Mouse (Mus musculus) central nervous system, embryonic 11.5 days (tissue): ENCODE measurements around the gene Mei1. TPM values are rescaled to one million over a fixed set of nuclear protein-coding genes. Genes with fewer than 3 reads are reported as not detected.

ENCODE experiments used
- polyA plus RNA-seq: library from polyadenylated mRNA; depleted of rRNA; stranded (reverse); fragments of >200 nt; gene quantifications from 2 replicates; pipeline ENCODE4 v1.2.3, GENCODE M21; 2012; rRNA removed

Gene Mei1
- polyA plus RNA-seq: 0.06 and 0.10 TPM in 2 replicates

DNA sequence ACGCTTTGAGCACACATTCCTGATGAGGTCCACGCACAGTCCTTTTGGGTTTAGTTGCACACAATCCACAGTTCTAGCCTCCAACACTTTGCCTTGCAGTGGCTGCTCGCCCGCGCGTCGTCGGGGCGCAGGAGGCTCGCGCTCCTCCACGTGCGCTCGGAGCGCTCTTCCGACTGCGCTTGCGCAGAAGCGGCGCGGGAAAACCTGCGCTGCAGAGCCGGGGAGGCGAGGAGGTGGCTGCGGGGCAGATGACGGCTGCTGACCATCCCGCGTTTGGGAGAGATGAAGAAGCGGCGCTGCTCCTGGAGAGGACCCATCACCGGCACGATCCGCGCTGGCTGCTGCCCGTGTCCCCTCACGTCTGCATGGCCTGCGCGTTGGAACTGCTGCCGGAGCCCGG is at the start of gene Mei1:
TSS of gene Mei1 (plus strand) at position 99 of the 400 bp plus-strand sequence.

DNA sequence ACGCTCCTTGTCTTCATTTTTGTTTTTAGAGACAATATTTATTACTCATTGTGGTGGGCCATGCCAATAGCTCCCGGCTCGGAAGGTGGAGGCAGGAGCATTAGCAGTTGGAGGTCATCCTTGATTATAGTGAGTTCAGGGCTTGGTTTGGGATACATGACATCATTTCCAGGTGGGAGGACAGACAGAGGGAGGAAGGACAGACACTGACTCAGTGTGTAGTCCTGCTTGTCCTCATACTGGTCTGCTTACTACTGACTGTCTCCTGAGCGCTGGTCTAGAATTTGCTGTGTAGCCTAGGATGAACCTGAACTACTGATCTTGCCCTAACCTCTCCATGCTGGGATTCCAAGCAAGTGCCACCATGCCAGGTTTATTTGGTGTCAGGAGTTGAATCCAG is 36.0 kb upstream of the Mei1 start, which contains the start of gene Desi1:
TSS of gene Desi1 (minus strand) at position 101 of the 400 bp plus-strand sequence.

DNA sequence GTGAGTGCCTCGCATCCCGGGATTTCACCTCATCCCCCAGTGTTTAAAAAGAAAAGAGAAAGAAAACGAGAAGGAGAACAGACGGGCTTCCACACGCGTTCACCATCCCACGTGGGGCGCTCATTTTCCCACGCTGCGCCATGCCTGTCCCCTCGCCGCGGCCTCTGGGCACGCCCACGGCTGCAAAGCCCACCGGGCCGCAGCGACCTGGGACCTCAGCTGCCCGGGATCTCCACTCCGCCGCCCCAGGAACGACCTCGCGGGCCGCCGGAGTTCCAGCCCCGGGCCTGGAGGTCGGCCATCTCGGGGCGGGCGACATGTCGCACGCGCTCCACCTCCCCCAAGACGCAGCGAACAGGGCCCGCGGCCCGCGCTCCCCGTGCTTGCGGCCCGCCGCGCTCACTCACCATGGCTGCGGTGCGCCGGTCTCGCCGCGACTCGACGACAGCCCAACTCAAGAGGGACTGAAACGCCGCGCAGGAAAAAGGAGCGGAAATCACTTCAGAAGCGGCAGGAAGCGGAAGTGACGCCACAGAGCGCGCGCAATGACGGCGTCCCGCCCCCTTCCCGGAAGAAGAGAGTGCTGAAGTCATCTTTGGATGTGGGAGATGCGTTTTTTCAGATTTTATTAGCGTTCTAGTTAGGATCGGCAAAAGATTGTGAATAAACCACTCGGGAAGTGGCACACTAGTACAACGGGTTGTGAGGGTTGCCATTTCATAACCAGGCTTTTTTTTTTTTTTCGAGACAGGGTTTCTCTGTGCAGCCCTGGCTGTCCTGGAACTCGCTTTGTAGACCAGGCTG is 22.5 kb upstream of the Mei1 start, which contains the start of gene Snu13:
TSS of gene Snu13 (minus strand) at position 519 of the 804 bp plus-strand sequence.

DNA sequence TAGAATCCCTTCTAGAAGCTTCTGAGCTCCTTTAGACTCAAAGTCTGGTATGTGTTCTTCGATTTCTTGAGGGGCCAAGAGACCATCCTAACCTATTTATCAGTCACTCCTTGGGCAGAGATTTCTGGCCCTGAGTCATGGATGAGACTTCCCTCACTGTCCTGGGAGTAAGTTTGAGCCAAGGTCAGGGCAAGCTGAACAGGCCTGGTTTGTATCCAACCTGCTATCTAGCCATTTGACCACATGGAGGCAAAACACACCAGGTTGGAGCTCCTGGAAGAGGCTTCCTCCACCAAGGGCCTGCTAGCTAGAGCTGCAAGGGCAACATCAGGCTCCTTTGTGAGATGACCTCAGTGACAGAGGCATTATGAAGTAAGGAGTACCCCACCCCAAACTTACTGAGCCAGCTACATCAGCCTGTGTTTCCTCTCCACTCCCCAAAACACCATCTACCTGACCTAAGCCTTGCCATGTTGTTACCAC is 11.0 kb upstream of the Mei1 start, which contains the start of gene 4930407I10Rik:
TSS of gene 4930407I10Rik (plus strand) at position 433 of the 483 bp plus-strand sequence.

DNA sequence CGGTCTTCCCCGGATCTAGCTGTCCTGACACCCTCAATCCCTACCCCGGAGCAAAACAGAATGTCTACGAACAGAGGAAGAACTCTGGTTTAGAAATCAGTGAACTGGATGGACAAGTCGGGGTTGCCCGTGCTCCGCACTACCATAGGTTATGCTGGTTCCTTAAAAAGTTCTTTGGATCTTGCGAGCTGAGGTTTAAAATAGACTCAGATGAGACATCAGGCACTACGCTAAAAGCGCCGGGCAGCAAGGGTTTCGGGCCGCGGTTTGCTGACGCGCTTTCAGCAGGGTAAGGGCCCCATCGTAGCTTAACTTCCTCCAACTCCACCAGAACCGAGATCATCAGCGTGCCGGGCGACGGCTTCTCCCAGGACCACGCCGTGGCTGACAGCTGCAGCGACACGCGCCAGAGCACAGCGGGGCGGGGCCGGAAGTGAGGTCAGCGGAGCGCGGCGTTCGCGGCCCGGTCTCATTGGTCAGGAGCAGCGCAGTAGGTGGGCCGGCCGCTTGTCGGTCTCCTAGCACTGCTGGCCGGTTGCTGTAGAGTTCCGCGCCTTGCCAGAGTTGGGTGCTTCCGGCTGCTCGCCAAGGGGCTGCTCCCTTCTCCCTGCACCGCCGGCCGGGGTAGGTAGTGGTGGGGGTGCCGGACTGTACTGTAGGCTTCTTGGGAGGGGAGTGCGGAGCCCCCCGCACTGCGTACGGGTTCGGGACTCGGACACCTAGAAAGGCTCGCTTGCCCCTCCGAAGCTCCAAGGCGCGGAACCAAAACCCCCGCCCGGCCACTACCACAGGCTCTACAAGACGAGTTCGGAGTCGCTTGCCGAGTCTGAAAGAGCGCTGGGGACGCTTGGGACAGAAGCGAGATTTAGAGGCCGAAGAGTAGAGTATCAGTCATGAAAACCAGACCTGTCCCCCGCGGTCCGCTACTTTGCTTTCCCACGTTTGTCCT is 57.9 kb downstream of the Mei1 start, which contains the start of gene Ccdc134:
TSS of gene Ccdc134 (plus strand) at position 497 of the 949 bp plus-strand sequence.

DNA sequence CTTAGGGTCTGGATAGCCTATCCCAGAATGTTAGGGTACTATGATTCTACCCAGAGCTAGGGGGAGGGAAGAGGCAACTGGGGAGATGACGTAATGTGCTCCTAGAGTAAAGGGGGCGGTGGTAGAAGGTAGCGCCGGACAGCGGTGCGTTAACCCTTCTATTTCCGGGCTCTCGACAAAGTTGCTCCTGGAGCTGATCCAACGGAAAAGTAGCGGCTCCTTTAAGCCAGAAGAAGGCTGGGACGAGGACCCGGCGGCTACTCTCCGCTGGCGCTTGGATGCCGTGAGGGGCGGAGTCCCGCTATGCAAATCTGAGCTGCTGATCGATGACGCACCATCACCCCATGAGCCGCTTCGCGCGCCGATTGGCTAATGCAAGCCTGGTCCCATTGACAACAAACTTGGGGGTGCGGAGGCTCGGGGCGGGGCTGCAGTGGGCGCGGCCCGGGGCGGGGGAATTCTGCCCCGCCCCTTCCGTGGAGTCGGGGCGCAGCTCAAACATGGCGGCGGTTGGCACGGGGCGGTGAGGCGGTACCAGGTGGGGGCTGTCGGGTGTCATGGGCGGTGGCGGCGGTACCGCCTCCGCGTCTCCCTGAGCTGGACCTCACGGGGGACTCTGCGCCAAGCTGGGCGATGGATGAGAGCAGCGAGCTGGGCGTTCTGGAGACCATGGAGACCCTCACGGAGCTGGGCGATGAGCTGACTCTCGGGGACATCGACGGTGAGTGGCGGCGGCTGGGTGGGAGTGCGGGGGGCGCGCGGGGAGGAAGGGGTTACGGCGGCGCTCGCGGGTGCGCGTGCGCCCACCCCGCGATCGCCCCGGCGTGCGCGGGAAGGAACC is 77.2 kb downstream of the Mei1 start, which contains the start of gene Srebf2:
TSS of gene Srebf2 (plus strand) at position 412 of the 841 bp plus-strand sequence.

Other genes with a start within 250 kb of the Mei1 start
- 15.6 and 16.6 TPM in 2 replicates for gene Tob2, start 211.2 kb upstream of the Mei1 start, polyA plus RNA-seq
- 134 and 140 TPM in 2 replicates for gene Phf5a, start 198.1 kb upstream of the Mei1 start, polyA plus RNA-seq
- gene Aco2, start 197.7 kb upstream of the Mei1 start, polyA plus RNA-seq: 153 and 168 TPM in 2 replicates
- 22.2 and 24.0 TPM in 2 replicates for gene Polr3h, start 143.8 kb upstream of the Mei1 start, polyA plus RNA-seq
- 11.6 and 15.1 TPM in 2 replicates for gene Csdc2, start 133.2 kb upstream of the Mei1 start, polyA plus RNA-seq
- gene Pmm1, start 109.1 kb upstream of the Mei1 start, polyA plus RNA-seq: 37.8 and 50.3 TPM in 2 replicates
- gene 1700029P11Rik, start 89.5 kb upstream of the Mei1 start, polyA plus RNA-seq: not detected in 2 replicates
- 39.3 and 44.3 TPM in 2 replicates for gene Xrcc6, start 82.2 kb upstream of the Mei1 start, polyA plus RNA-seq
- 20.3 and 29.7 TPM in 2 replicates for gene Desi1, start 36.1 kb upstream of the Mei1 start, polyA plus RNA-seq
- 88.9 and 164 TPM in 2 replicates for gene Snu13, start 22.4 kb upstream of the Mei1 start, polyA plus RNA-seq
- gene 4930407I10Rik, start 10.8 kb upstream of the Mei1 start, polyA plus RNA-seq: 0.01 TPM in 1 of 2 replicates, not detected in the other
- gene Ccdc134, start 57.9 kb downstream of the Mei1 start, polyA plus RNA-seq: 23.7 and 25.0 TPM in 2 replicates
- 120 and 126 TPM in 2 replicates for gene Srebf2, start 77.2 kb downstream of the Mei1 start, polyA plus RNA-seq
- 0.57 and 1.2 TPM in 2 replicates for gene Shisa8, start 142.8 kb downstream of the Mei1 start, polyA plus RNA-seq
- gene Tnfrsf13c, start 154.4 kb downstream of the Mei1 start, polyA plus RNA-seq: 0.14 and 0.28 TPM in 2 replicates
- gene Cenpm, start 174.8 kb downstream of the Mei1 start, polyA plus RNA-seq: 45.2 and 65.4 TPM in 2 replicates
- 6.7 and 13.2 TPM in 2 replicates for gene 1500009C09Rik, start 182.4 kb downstream of the Mei1 start, polyA plus RNA-seq
- 154 and 257 TPM in 2 replicates for gene Sept3, start 204.9 kb downstream of the Mei1 start, polyA plus RNA-seq
- 0.18 and 0.19 TPM in 2 replicates for gene Wbp2nl, start 229.0 kb downstream of the Mei1 start, polyA plus RNA-seq